Mouse (Mus musculus) Patski (cell line): ENCODE data around the gene Fgfr2. TPM values are rescaled to one million over a fixed set of nuclear protein-coding genes. Genes with fewer than 3 reads are reported as not detected.

ENCODE experiments used
- ATAC-seq: fragments of 100-300 bp; one replicate; pipeline ENCODE4 v1.8.0; 2021
- CTCF ChIA-PET: fragments of 350-600 bp; sonication (Branson Sonifier 250); formaldehyde crosslinking; loops from one replicate; lab custom pipeline; 2022; ENCODE audit warnings: inconsistent platforms; lab: Charles Lee
- POLR2A ChIA-PET: fragments of 350-600 bp; sonication (Branson Sonifier 250); formaldehyde crosslinking; loops from one replicate; lab custom pipeline; 2022; ENCODE audit warnings: antibody characterized with exemption, inconsistent platforms; lab: Charles Lee
- DNase-seq: peaks from one replicate; pipeline ENCODE4 v3.0.0-alpha.2; 2011; ENCODE audit warnings: low read depth, low spot score
- H3K27me3 ChIP-seq: fragments of 371-371 bp; one replicate; pipeline ENCODE4 v1.5.1; 2021
- CTCF ChIP-seq: fragments of 100-300 bp; IDR thresholded peaks from one replicate; pipeline ENCODE4 v1.5.1; 2021
- in situ Hi-C: fragments of 300-500 bp; cut with MboI; formaldehyde crosslinking; loops from 3 replicates; pipeline ENCODE4 v1.11.1; 2018; ENCODE audit warnings: low pct_unique_long_range_greater_than_20kb, mixed read lengths
- polyA plus RNA-seq: library from polyadenylated mRNA; unstranded; gene quantifications from one replicate; pipeline ENCODE4 v1.2.3, GENCODE M21; 2021

Gene Fgfr2
- polyA plus RNA-seq, 1 experiment from 2014 or later = 48.8 TPM

GRCm38 (mm10) chr7:132816528-132816927, 306.6 kb downstream of the Fgfr2 start:
- ATAC-seq (no peak), DNase-seq (no peak)
- in situ Hi-C loops = loop anchor here (10.0 kb wide), 1 partner anchor 242 kb away; the partner anchor contains the start of gene Oat
- CTCF ChIA-PET = interaction anchor here (0.8 to 1.6 kb wide), 2 partner anchors 10 to 160 kb away, joined by 3 to 6 read pairs; no protein-coding TSS in a partner anchor
- H3K27me3 ChIP-seq = no peaks in the 10 kb centered on the region
- POLR2A ChIA-PET = interaction anchor here (0.6 to 0.7 kb wide), 3 partner anchors 10 to 126 kb away, joined by 3 read pairs; no protein-coding TSS in a partner anchor
- TF ChIP-seq CTCF = no peak

DNA sequence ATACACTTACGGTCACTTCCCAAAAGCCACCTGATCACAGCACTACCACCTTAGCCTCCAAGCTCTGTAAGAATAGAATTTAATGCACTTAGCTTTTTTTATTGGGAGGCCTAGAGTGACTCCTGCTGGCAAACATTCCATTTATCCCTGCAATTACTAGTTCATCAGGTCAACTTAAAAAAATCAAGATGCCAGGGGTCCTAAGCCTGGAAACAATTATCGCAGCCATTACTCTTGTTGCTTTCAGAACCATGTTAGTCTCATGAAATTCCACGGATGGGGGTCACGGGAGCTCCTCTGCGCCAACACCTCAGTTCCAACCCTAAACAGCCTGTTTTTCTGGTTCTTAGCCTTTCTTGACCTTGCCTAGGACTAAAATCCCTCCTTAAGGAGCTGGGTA, 308.1 kb downstream of the Fgfr2 start:
- TF ChIP-seq CTCF = no peak
- in situ Hi-C loops = loop anchor here (10.0 kb wide), 1 partner anchor 240 kb away; the partner anchor contains the start of gene Oat
- CTCF ChIA-PET = interaction anchor here (0.9 to 1.9 kb wide), 8 partner anchors 33 to 159 kb away, joined by 3 to 6 read pairs (median 4); no protein-coding TSS in a partner anchor
- no peaks in the 10 kb centered on the region for H3K27me3 ChIP-seq
- POLR2A ChIA-PET = interaction anchor here (0.8 kb wide), 1 partner anchor 89 kb away, joined by 3 read pairs; no protein-coding TSS in a partner anchor
- ATAC-seq (no peak), DNase-seq (no peak)

DNA sequence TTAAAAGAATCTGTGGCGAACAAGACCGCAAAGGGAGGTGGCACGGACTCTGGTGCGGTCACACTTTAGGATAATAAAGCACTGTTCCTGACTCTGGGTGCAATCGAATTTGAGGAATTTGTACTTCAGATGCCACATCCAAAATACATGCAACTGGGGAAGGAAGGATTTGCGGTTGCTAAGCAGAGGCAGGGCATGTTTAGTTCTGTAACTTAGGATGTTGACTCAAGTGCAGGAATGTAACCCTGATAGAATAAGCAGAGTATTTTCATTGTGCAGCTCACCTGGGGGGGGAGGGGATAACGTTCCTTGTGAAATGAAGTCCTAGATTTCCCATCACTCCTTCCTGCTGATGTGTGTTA, 309.1 kb downstream of the Fgfr2 start:
- H3K27me3 ChIP-seq = no peaks in the 10 kb centered on the region
- POLR2A ChIA-PET = interaction anchor here (1.2 to 1.5 kb wide), 3 partner anchors 12 to 142 kb away, joined by 3 to 4 read pairs (median 3); no protein-coding TSS in a partner anchor
- ATAC-seq (peak; percentile 36), DNase-seq (no peak)
- in situ Hi-C loops = loop anchor here (10.0 kb wide), 1 partner anchor 239 kb away; the partner anchor contains the start of gene Oat
- CTCF ChIA-PET = interaction anchor here (1.1 to 1.9 kb wide), 5 partner anchors 34 to 158 kb away, joined by 3 to 6 read pairs (median 4); no protein-coding TSS in a partner anchor
- no peak for TF ChIP-seq CTCF

- POLR2A ChIA-PET = interaction anchor here (1.2 to 1.5 kb wide), 3 partner anchors 12 to 142 kb away, joined by 3 to 4 read pairs (median 3); no protein-coding TSS in a partner anchor
- CTCF ChIA-PET = interaction anchor here (1.1 to 1.9 kb wide), 4 partner anchors 35 to 158 kb away, joined by 3 to 6 read pairs (median 4); no protein-coding TSS in a partner anchor
- ATAC-seq = peak; percentile 46
- in situ Hi-C loops = loop anchor here (10.0 kb wide), 1 partner anchor 239 kb away; the partner anchor contains the start of gene Oat
- TF ChIP-seq CTCF = no peak
- no peaks in the 10 kb centered on the region for H3K27me3 ChIP-seq
- DNase-seq = no peak
These were observed 309.6 kb downstream of the Fgfr2 start, which contains the start of gene Fam53b for GRCm38 (mm10) chr7:132813416-132814088. Gene Fam53b (minus strand): TSS chr7:132813886.

DNA sequence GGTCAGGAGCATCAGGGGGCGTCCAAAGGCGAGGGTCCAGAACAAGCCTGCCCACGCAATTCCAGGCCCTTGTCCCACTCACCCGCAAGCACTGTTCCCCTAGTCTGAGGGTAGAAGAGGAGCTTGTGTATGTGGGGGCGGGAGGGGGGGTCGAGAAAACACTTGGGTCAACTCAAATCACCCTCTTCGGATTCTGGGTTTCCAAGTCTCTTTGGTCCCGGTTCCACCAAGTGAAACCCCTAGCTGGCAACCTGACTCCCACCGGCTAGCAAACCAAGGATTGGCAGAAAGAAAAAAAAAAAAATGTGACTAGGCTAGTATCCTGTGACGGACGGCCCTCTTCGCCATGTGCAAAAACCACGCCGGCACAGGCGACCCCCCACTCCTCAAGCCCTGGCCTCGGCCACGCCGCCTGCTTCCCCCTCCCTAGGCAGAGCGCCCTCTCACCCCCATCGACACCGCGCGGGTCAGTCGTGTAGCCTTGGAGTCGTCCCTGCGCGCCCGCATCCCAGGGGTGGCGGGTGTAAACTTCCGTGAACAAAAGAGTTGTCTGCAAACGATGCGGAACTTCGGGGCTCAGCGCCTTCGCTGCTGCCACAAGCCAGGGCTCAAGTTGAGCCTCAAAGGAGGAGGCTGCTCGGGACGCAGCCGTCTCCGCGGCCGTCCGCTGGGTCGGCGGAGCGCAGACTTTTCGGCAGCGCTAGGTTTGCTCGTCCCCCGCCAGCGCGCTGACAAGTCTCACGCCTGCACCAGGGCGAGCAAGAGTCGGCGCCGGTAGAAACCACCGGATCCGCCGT, 310.3 kb downstream of the Fgfr2 start:
- peak; percentile 34 for ATAC-seq
- DNase-seq = no peak
- TF ChIP-seq CTCF = no peak
- in situ Hi-C loops = loop anchor here (10.0 kb wide), 1 partner anchor 238 kb away; the partner anchor contains the start of gene Oat
- ChIA-PET CTCF (interaction anchor here (1.1 to 5.3 kb wide), 5 partner anchors 83 to 159 kb away, joined by 3 to 68 read pairs (median 3); no protein-coding TSS in a partner anchor), POLR2A (interaction anchor here (1.2 to 1.5 kb wide), 4 partner anchors 11 to 156 kb away, joined by 3 to 4 read pairs (median 4); no protein-coding TSS in a partner anchor)
- no peaks in the 10 kb centered on the region for H3K27me3 ChIP-seq

DNA sequence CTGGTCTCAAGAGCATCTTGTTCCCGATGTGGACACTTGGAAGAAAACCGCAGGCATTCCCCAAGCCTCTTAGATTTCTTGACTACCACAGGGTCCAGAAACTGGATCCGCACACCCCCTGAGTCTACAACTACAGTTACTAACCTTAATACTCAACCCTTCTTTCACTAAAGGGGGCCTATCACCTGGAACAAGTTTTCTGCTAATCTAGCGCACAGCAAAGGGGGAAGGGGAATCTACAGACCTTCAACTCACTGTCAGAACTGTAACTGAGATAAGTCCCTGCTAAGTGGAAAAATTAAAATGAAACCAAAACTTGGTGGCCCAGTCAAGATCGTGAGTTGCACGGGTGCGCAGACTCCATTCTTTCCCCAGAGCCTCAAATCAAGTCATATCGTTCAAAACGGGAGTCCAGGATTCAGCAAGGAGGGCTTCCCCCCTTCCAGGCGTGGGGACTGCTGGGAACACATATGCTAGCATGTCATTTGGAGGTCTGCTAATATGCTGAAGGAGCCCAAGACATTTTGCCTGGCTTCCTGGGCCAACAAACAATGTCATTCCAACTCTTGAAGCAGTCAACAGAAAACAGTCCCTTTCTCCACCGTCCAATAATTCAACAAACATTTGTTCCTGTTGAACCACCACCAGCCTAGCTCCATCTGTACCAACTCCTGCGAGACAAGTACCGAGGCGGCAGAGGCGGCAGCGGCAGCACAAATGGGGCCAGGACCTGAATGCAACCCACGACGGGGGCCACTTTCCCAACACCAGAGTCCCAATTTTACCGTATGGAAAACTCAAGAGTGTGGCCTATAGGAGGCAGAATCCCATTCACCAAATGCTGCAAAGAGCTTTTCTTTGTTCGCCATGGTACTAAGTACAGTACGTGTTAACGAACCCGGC, 311.2 kb downstream of the Fgfr2 start:
- no peak for TF ChIP-seq CTCF
- DNase-seq (no peak), ATAC-seq (no peak)
- CTCF ChIA-PET = interaction anchor here (0.7 to 5.3 kb wide), 10 partner anchors 10 to 192 kb away, joined by 3 to 68 read pairs (median 4); no protein-coding TSS in a partner anchor
- H3K27me3 ChIP-seq = no peaks in the 10 kb centered on the region
- POLR2A ChIA-PET = interaction anchor here (1.2 to 1.8 kb wide), 2 partner anchors 155 to 156 kb away, joined by 4 to 8 read pairs; no protein-coding TSS in a partner anchor
- in situ Hi-C loops = loop anchor here (10.0 kb wide), 1 partner anchor 237 kb away; the partner anchor contains the start of gene Oat

DNA sequence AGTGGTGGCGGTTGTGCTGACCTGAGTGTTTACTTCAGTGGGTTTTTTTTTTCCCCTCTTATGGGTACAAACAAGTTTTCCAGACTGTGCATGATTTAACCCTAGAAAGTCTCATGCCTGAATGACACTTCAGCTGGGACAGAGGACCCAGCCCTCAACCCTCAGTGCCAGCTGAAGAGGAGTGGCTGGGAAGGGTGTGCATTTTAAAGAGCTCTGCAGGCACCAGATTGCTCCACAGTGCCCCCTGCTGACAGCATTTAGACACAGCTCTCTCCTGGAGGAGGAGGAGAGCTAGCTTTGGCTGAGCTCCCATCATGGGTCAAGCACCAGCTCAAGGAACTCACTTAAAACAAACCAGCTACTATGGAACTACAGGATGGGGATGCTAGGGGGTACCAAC, 312.3 kb downstream of the Fgfr2 start:
- TF ChIP-seq CTCF = no peak
- POLR2A ChIA-PET = interaction anchor here (1.6 to 1.8 kb wide), 2 partner anchors 29 to 155 kb away, joined by 3 to 8 read pairs; no protein-coding TSS in a partner anchor
- CTCF ChIA-PET = interaction anchor here (0.7 to 5.3 kb wide), 18 partner anchors 9 to 193 kb away, joined by 3 to 68 read pairs (median 3); no protein-coding TSS in a partner anchor

GRCm38 (mm10) chr7:132810368-132810767, 312.8 kb downstream of the Fgfr2 start:
- TF ChIP-seq CTCF = no peak

More for the DNA sequence above, 312.3 kb downstream of the Fgfr2 start:
- in situ Hi-C loops = loop anchor here (10.0 kb wide), 1 partner anchor 236 kb away; the partner anchor contains the start of gene Oat
- no peaks in the 10 kb centered on the region for H3K27me3 ChIP-seq
- DNase-seq = no peak
- peak; percentile 40 for ATAC-seq

More at GRCm38 (mm10) chr7:132810368-132810767, 312.8 kb downstream of the Fgfr2 start:
- ATAC-seq = no peak
- in situ Hi-C loops = loop anchor here (10.0 kb wide), 1 partner anchor 236 kb away; the partner anchor contains the start of gene Oat
- POLR2A ChIA-PET = interaction anchor here (0.7 to 1.8 kb wide), 4 partner anchors 15 to 154 kb away, joined by 3 to 8 read pairs (median 4); no protein-coding TSS in a partner anchor
- CTCF ChIA-PET = interaction anchor here (1.0 to 5.3 kb wide), 11 partner anchors 9 to 159 kb away, joined by 3 to 68 read pairs (median 4); no protein-coding TSS in a partner anchor
- H3K27me3 ChIP-seq = no peaks in the 10 kb centered on the region
- DNase-seq = no peak
